Mouse (Mus musculus): ENCODE measurements around the gene Trabd.

DNA sequence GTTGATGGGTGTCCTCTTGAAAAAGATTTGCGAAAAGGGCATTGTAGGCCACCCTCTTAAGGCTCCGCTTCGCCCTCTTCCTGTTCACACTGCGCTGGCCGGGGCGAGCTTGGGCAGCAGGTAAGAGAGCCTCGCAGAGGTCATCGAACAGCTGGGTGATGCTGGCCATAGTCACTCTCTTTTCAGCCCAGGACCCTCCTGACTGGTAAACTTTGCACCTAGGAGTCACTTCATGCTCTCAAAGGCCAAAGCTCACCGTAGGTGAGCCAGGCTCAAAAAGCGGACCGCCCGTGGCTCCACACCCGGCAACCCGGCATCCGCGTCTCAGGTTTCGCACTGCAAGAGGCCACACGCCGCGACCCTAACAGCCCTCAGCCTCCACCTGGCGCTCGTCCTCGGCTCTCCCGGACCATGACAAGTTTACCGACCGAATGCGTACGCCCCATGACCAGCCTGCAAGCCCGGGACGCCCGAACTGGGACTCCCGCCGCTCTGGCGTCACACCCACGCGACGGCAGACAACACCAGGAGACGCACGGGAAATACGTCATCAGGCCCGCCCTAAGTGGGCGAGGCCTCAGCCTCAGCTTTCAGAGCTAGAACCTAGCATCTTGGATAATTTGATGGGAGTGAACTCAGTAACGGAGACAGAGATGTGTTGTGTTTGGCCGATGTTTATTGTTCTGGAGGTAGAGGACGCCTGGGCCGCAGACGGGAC lies 47.9 kb downstream of the Trabd start, which contains the start of gene Tubgcp6:
- TF ChIP-seq CTCF (conservative IDR thresholded peaks at IDR 0.05; ENCODE audit: low read length): no peak
- TF ChIP-seq POU5F1 (IDR thresholded peaks at IDR 0.05; ENCODE audit: borderline replicate concordance, low read length): no peak
- TF ChIP-seq NANOG (IDR thresholded peaks at IDR 0.05; ENCODE audit: borderline replicate concordance, low read length): no peak

Measured in E14TG2a.4 (cell line).